Mouse (Mus musculus) kidney, postnatal 0 days (tissue): ENCODE results near the gene Setd1b. TPM values are rescaled to one million over a fixed set of nuclear protein-coding genes. Genes with fewer than 3 reads are reported as not detected.

Source experiments
- ATAC-seq: fragments of 200-750 bp; cut with Nextera tagmentation; replicated peaks from 2 replicates; pipeline ENCODE4 v1.8.0; 2017; ENCODE audit warnings: low read depth, moderate number of reproducible peaks, moderate TSS enrichment, moderate library complexity; ENCODE audit not compliant: low FRiP score
- DNase-seq: peaks from one replicate; pipeline ENCODE4 v3.0.0-alpha.2; 2016; ENCODE audit warnings: low spot score
- H3K27ac ChIP-seq: fragments of 300-500 bp; sonication (generic); 2 replicates; pipeline ENCODE4 v1.5.1; 2014; ENCODE audit warnings: mild to moderate bottlenecking
- H3K27me3 ChIP-seq: fragments of 300-500 bp; sonication (generic); 2 replicates; pipeline ENCODE4 v1.6.1; 2014; ENCODE audit warnings: low read length, mixed read lengths; ENCODE audit not compliant: insufficient read depth
- H3K36me3 ChIP-seq: fragments of 300-500 bp; sonication (generic); 2 replicates; pipeline ENCODE4 v1.6.1; 2014; ENCODE audit warnings: low read length, mixed read lengths; ENCODE audit not compliant: insufficient read depth
- H3K4me1 ChIP-seq: fragments of 300-500 bp; sonication (generic); replicated peaks from 2 replicates; pipeline ENCODE4 v1.6.1; 2014; ENCODE audit warnings: antibody characterized with exemption, low read length, mixed read lengths; ENCODE audit not compliant: insufficient read depth
- H3K4me2 ChIP-seq: fragments of 300-500 bp; sonication (generic); 2 replicates; pipeline ENCODE4 v1.6.1; 2014; ENCODE audit warnings: mild to moderate bottlenecking, low read length, moderate library complexity, mixed read lengths
- H3K4me3 ChIP-seq: fragments of 300-500 bp; sonication (generic); replicated peaks from 2 replicates; pipeline ENCODE4 v1.5.1; 2014; ENCODE audit warnings: low read depth, low read length
- H3K9ac ChIP-seq: fragments of 300-500 bp; sonication (generic); 2 replicates; pipeline ENCODE4 v1.6.1; 2014; ENCODE audit warnings: low read depth, low read length
- H3K9me3 ChIP-seq: fragments of 300-500 bp; sonication (generic); replicated peaks from 2 replicates; pipeline ENCODE4 v1.6.1; 2016; ENCODE audit warnings: low read length, inconsistent platforms, mixed read lengths
- CTCF ChIP-seq: IDR thresholded peaks from 2 replicates; pipeline ENCODE4 v1.5.1; 2016; ENCODE audit warnings: antibody characterized with exemption, low read depth, mild to moderate bottlenecking, moderate library complexity
- WGBS: fragments of 180-500 bp; shearing (Covaris S2); extraction: QIAGEN DNeasy Blood & Tissue Kit; methylation state at CpG from one replicate; pipeline ENCODE4 v1.1.7; 2014; 5-methylcytosine and 5-hydroxymethylcytosine counted together
- polyA plus RNA-seq: library from polyadenylated mRNA; unstranded; fragments of >200 nt; fragmentation: Nextera tagmentation; extraction: Ambion mirVana; gene quantifications from 2 replicates; pipeline ENCODE4 v1.2.1, GENCODE M21; 2015

Gene Setd1b
- polyA plus RNA-seq, 1 experiment from 2014 or later, result 7.0 TPM

DNA sequence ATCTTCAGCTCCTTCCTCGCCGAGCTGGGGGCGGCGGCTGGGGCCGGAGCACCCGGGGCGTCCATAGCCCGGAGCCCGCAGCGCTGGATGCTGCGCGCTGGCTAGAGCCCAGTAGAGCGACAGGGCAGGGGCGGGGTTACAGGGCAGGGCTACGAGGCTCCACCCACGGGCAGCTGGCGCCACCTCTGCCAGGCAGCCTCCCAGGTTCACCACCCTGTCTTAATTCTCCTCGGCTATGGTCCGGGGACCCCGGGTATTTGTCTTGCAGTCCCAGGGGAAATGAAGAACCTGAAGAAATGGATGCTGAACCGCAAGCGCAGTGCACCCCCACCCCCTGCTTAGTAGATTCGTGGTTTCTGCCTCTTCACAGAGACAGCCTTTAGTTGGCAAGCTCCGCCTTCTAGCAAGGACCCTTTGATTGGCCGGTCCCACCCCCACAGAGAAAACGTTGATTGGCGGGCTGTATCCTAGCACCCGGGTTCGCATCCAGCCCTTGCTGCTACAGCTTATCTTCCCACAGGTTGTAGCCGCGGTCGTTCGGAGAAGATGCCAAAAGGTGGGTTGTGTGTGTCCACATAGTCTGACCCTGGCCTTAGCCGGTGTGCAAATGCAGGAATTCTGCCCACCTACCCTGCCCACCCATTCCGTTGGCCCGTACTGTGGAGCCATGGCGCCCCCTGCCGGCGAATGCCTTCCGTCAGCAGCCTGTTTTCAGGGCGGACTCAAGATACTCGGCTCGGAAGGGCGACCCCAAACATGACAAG is 9.5 kb upstream of the Setd1b start, which contains the start of gene Rhof:
Rhof (minus strand) TSS at position 385 of the 764 bp plus-strand sequence.
- H3K27me3 ChIP-seq, result no peaks in the 10 kb centered on the region
- peak; percentile 90 for TF ChIP-seq CTCF
- DNase-seq, result peak; percentile 83
- peak within 1 kb of the TSS; percentile 56 for H3K9ac ChIP-seq
- ATAC-seq, result peak; percentile 52
- no peaks in the 10 kb centered on the region for H3K36me3 ChIP-seq
- H3K4me2 ChIP-seq, result peak within 1 kb of the TSS; percentile 85
- peaks cover 51% of the 10 kb centered on the region for H3K4me1 ChIP-seq
- H3K27ac ChIP-seq, result peak within 1 kb of the TSS; percentile 80
- 3% methylated on average over 44 of the region's 44 CpGs for WGBS
- H3K4me3 ChIP-seq, result peak within 1 kb of the TSS; percentile 39
- no peaks in the 10 kb centered on the region for H3K9me3 ChIP-seq

DNA sequence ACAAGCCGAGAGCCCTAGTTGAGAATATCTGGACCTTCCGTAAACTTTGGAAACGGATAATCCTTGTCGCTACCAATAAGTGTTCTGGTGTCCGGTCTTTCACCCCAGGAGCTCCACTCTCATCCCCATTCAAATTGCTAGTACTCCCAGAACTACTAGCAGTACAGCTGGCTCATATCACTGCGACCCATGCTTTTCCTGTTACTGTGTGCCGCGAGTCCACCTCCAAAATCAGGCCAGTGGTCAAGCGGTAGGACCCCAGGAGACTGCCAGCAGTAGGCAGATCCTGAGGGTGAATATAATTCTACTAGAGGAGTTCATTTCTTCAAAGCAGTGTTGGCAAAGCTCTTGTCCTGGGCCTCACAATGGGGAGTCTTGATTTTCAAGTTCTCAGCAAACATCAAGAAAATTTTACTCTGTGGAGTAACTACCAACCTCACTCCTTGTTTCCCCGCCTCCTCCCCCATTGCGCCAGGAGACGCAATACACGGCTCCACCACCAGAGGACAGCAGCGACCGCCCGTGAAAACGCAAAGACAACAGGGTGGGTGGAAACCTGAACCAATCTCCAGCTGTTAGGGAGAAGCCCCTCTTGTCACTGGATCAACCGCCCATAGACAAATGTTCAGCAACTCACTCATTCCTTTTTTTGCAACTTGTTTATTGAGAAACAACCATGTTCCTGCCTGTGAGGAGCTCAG is 8.8 kb upstream of the Setd1b start:
- H3K4me3 ChIP-seq, result no peak overlapping the region
- H3K4me1 ChIP-seq, result peaks cover 58% of the 10 kb centered on the region
- DNase-seq (peak; percentile 90), ATAC-seq (no peak)
- H3K9me3 ChIP-seq, result no peaks in the 10 kb centered on the region
- WGBS, result 16% methylated on average over 18 of the region's 18 CpGs
- no peaks in the 10 kb centered on the region for H3K27me3 ChIP-seq
- H3K27ac ChIP-seq, result peak overlapping the region; percentile 80
- H3K36me3 ChIP-seq, result no peaks in the 10 kb centered on the region
- TF ChIP-seq CTCF, result peak; percentile 98
- peak overlapping the region; percentile 85; the same call in 1 of the 2 replicates for H3K4me2 ChIP-seq
- H3K9ac ChIP-seq, result no peak overlapping the region

GRCm38 (mm10) chr5:123133784-123134143 is 8.2 kb upstream of the Setd1b start:
- H3K9me3 ChIP-seq, result no peaks in the 10 kb centered on the region
- DNase-seq (no peak), ATAC-seq (no peak)
- TF ChIP-seq CTCF, result no peak
- peak overlapping the region; percentile 100; the same call in 1 of the 2 replicates for H3K27ac ChIP-seq
- no peak overlapping the region for H3K9ac ChIP-seq
- no peak overlapping the region for H3K4me3 ChIP-seq
- H3K4me1 ChIP-seq, result peaks cover 58% of the 10 kb centered on the region
- no peaks in the 10 kb centered on the region for H3K27me3 ChIP-seq
- H3K4me2 ChIP-seq, result no peak overlapping the region
- WGBS, result 24% methylated on average over 7 of the region's 7 CpGs
- no peaks in the 10 kb centered on the region for H3K36me3 ChIP-seq

DNA sequence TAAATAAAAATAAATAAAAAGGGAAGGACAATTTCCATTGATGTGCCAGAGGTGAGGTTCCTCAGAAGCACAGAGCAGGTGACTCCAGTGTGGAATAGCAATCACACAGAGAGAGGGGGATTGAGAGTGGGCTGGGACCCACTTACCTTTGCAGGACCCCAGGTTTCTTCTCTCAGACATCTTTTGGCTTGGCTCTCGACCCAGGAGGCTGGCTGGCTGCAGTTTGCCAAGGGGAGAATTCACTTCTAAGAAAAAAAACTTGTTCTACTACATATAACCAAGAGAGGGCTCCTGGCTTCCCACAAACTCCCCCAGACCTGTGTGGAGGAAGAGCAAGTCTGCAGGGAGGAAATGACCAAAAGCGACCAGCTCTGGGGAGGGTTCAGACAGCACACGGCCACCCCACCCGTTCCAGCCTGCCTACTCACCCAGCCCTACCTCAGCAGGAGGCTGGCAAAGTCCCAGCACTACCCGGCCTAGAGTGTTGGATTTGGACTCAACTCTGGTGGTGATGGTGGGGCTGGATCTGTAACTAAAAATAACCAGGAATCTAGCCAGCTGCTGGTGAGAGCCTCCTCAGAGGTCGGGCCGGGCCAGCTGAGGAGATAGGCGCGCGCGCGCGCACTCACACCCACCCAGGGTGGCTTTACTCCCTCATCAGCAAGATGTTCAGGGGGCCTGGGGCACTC is 7.7 kb upstream of the Setd1b start:
- Histone ChIP-seq H3K9ac (no peak overlapping the region), H3K4me1 (peaks cover 58% of the 10 kb centered on the region), H3K9me3 (no peaks in the 10 kb centered on the region), H3K4me2 (peak overlapping the region; percentile 100), H3K4me3 (no peak overlapping the region; the same call in 1 of the 2 replicates), H3K36me3 (no peaks in the 10 kb centered on the region), H3K27me3 (no peaks in the 10 kb centered on the region), H3K27ac (peak overlapping the region; percentile 100)
- ATAC-seq (no peak), DNase-seq (no peak)
- 29% methylated on average over 13 of the region's 13 CpGs for WGBS
- 0 out of 2 replicates have a peak, but pooled peaks have one; percentile 6 for TF ChIP-seq CTCF

DNA sequence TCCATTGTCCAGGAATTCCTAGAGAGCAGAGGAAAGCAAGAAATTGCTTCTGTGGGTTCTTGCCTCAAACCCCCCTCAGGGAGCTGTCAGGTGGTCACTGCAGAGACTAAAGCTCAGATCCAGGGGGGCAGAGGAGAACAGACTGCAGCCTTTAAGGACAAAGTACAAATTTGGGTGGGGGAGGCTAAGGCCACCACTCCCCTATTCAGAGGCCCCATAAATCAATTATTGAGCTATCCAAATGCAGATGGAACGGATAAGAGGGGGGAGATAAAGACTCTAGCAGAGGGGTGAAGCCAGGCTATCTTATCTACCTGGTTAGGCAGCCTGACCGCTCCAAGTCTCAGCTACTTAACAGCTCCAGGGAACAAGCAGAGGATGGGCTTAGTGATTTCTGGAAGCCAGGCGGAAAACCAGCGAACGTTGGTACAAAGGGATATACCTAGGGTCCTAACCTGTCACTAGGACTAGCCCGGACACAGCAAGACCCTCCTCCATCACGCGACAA is 7.1 kb upstream of the Setd1b start:
- Histone ChIP-seq H3K4me3 (peak overlapping the region; percentile 87), H3K4me2 (peak overlapping the region; percentile 100), H3K27ac (peak overlapping the region; percentile 100), H3K36me3 (no peaks in the 10 kb centered on the region), H3K27me3 (no peaks in the 10 kb centered on the region), H3K9ac (peak overlapping the region; percentile 94; the same call in 1 of the 2 replicates), H3K9me3 (no peaks in the 10 kb centered on the region), H3K4me1 (peaks cover 58% of the 10 kb centered on the region)
- DNase-seq (no peak), ATAC-seq (no peak)
- WGBS, result 16% methylated on average over 8 of the region's 8 CpGs
- no peak for TF ChIP-seq CTCF
